Mouse (Mus musculus): ENCODE data around the gene Zeb2.

The Zeb2 gene

GRCm38 (mm10) chr2:44956232-44956631 lies 161.0 kb downstream of the Zeb2 start:
- Histone ChIP-seq H3K36me3 (ENCODE audit: control insufficient read depth, insufficient read depth, low read length, poor library complexity, severe bottlenecking) (no peaks in the 10 kb centered on the region), H3K27me3 (ENCODE audit: control insufficient read depth, insufficient read depth, low read length, poor library complexity, severe bottlenecking) (no peaks in the 10 kb centered on the region)
- peak; percentile 24 for DNase-seq (ENCODE audit: low read depth, low spot score)

- no peaks in the 10 kb centered on the region for H3K27me3 ChIP-seq (ENCODE audit: control insufficient read depth, insufficient read depth, low read length, poor library complexity, severe bottlenecking)
- no peaks in the 10 kb centered on the region for H3K36me3 ChIP-seq (ENCODE audit: control insufficient read depth, insufficient read depth, low read length, poor library complexity, severe bottlenecking)
- no peak for DNase-seq (ENCODE audit: low read depth, low spot score)
Observed at GRCm38 (mm10) chr2:44955506-44955905, 161.7 kb downstream of the Zeb2 start.

- DNase-seq (ENCODE audit: low read depth, low spot score): no peak
Observed at GRCm38 (mm10) chr2:44954180-44954579, 163.0 kb downstream of the Zeb2 start.

GRCm38 (mm10) chr2:44952830-44953422 lies 164.3 kb downstream of the Zeb2 start:
- peak; percentile 15 for DNase-seq (ENCODE audit: low read depth, low spot score)

More at GRCm38 (mm10) chr2:44954180-44954579, 163.0 kb downstream of the Zeb2 start:
- no peaks in the 10 kb centered on the region for H3K27me3 ChIP-seq (ENCODE audit: control insufficient read depth, insufficient read depth, low read length, poor library complexity, severe bottlenecking)
- H3K36me3 ChIP-seq (ENCODE audit: control insufficient read depth, insufficient read depth, low read length, poor library complexity, severe bottlenecking): no peaks in the 10 kb centered on the region

GRCm38 (mm10) chr2:44951651-44952213 lies 165.5 kb downstream of the Zeb2 start:
- Histone ChIP-seq H3K36me3 (ENCODE audit: control insufficient read depth, insufficient read depth, low read length, poor library complexity, severe bottlenecking) (no peaks in the 10 kb centered on the region), H3K27me3 (ENCODE audit: control insufficient read depth, insufficient read depth, low read length, poor library complexity, severe bottlenecking) (no peaks in the 10 kb centered on the region)
- no peak for DNase-seq (ENCODE audit: low read depth, low spot score)

More at GRCm38 (mm10) chr2:44952830-44953422, 164.3 kb downstream of the Zeb2 start:
- Histone ChIP-seq H3K36me3 (ENCODE audit: control insufficient read depth, insufficient read depth, low read length, poor library complexity, severe bottlenecking) (no peaks in the 10 kb centered on the region), H3K27me3 (ENCODE audit: control insufficient read depth, insufficient read depth, low read length, poor library complexity, severe bottlenecking) (no peaks in the 10 kb centered on the region)

- Histone ChIP-seq H3K36me3 (ENCODE audit: control insufficient read depth, insufficient read depth, low read length, poor library complexity, severe bottlenecking) (no peaks in the 10 kb centered on the region), H3K27me3 (ENCODE audit: control insufficient read depth, insufficient read depth, low read length, poor library complexity, severe bottlenecking) (no peaks in the 10 kb centered on the region)
- DNase-seq (ENCODE audit: low read depth, low spot score): no peak
Observed at GRCm38 (mm10) chr2:44944689-44945088, 172.5 kb downstream of the Zeb2 start.
